ENCODE assay signal across 23 mouse cellular contexts in genomic region chr11:20552059-20552458, GRCm38 (mm10). TPM values are rescaled to one million over a fixed set of nuclear protein-coding genes. Genes with fewer than 3 reads are reported as not detected.
DNase-seq lines count a peak whose midpoint lies in the region; TF ChIP-seq lines count a peak whose summit lies in the region.
"Had no signal": no experiment of that assay in that cellular context is flagged by ENCODE, and none has a peak within 500 bp of the region (broad histone marks: within the 10 kb centered on the region; RNA-seq: fewer than 3 reads in every experiment).

No protein-coding gene starts in this region.

- H3K4me1 ChIP-seq in CH12.LX (ENCODE audit: control insufficient read depth in 1 of 2, insufficient read depth in 2 of 2), result peaks cover 13 to 56% of the 10 kb centered on the region in 2 experiments
- H3K4me1 ChIP-seq in MEL (ENCODE audit: control insufficient read depth in 1 of 2, insufficient read depth in 2 of 2, low read length in 2 of 2), result peaks cover 4 to 22% of the 10 kb centered on the region in 2 experiments
- H3K4me1 ChIP-seq: forebrain, embryonic 12.5 days had no signal

- dilution Hi-C loops in CH12.LX (cut with MboI; ENCODE audit: extremely low pct_ligation_motif_present, extremely low pct_unique_long_range_greater_than_20kb, low sequenced_read_pairs), result no loop called here

- H3K4me2 ChIP-seq in CH12.LX (ENCODE audit: insufficient read depth, low read depth, poor library complexity, severe bottlenecking), result 0 out of 2 replicates have a peak overlapping the region, but pooled peaks have one; percentile 71
- H3K4me2 ChIP-seq: embryonic facial prominence, embryonic 13.5 days; embryonic facial prominence, embryonic 15.5 days; forebrain, embryonic 12.5 days had no signal

- H3K9me3 ChIP-seq in CH12.LX (replicated peaks; ENCODE audit: low read length) (no peaks in the 10 kb centered on the region), MEL (replicated peaks; ENCODE audit: insufficient read depth, low read length) (no peaks in the 10 kb centered on the region)
- H3K9me3 ChIP-seq: embryonic facial prominence, embryonic 13.5 days; embryonic facial prominence, embryonic 15.5 days; forebrain, embryonic 12.5 days; G1E had no signal

- no peak overlapping the region for H3K27ac ChIP-seq in CH12.LX (ENCODE audit: insufficient read depth, low read depth)
- no peak overlapping the region for H3K27ac ChIP-seq in MEL (ENCODE audit: control insufficient read depth, low read depth, low read length)
- H3K27ac ChIP-seq in left cerebral cortex, adult 2 months, result no peak overlapping the region
- H3K27ac ChIP-seq: embryonic facial prominence, embryonic 13.5 days; embryonic facial prominence, embryonic 15.5 days; forebrain, embryonic 12.5 days had no signal

- TF ChIP-seq POLR2A in CH12.LX (IDR thresholded peaks at IDR 0.05; ENCODE audit: low read depth, low read length) (no peak), MEL (IDR thresholded peaks at IDR 0.05; ENCODE audit: control insufficient read depth in 1 of 2, insufficient read depth in 1 of 2, low read depth in 1 of 2, low read length in 2 of 2, poor library complexity in 1 of 2) (no peak)

- no peak overlapping the region for H3K4me3 ChIP-seq in CH12.LX (replicated peaks in 1 of 3; ENCODE audit: low read depth in 2 of 3, low read length in 2 of 3, poor library complexity in 1 of 3)
- no peak overlapping the region for H3K4me3 ChIP-seq in MEL (ENCODE audit: control insufficient read depth in 1 of 2, insufficient read depth in 1 of 2, low read depth in 2 of 2, low read length in 2 of 2)
- no peak overlapping the region for H3K4me3 ChIP-seq in left cerebral cortex, adult 2 months
- H3K4me3 ChIP-seq: embryonic facial prominence, embryonic 13.5 days; embryonic facial prominence, embryonic 15.5 days; erythroblast, embryonic 14.5 days; forebrain, embryonic 12.5 days had no signal

- H3K79me2 ChIP-seq in CH12.LX (replicated peaks; ENCODE audit: control insufficient read depth, extremely low read depth, insufficient read depth, poor library complexity, severe bottlenecking) (no peaks in the 10 kb centered on the region), MEL (ENCODE audit: control insufficient read depth, insufficient read depth, low read length, poor library complexity) (no peaks in the 10 kb centered on the region)

- H3K36me3 ChIP-seq in CH12.LX (replicated peaks in 1 of 2; ENCODE audit: control insufficient read depth in 1 of 2, insufficient read depth in 1 of 2, low read length in 1 of 2), result peaks cover 0 to 9% of the 10 kb centered on the region in 2 experiments
- H3K36me3 ChIP-seq in MEL (ENCODE audit: control insufficient read depth in 1 of 2, insufficient read depth in 2 of 2, low read length in 2 of 2), result peaks cover 0 to 27% of the 10 kb centered on the region in 2 experiments; a peak in 2 of 4 replicates
- H3K36me3 ChIP-seq: embryonic facial prominence, embryonic 13.5 days; embryonic facial prominence, embryonic 15.5 days; forebrain, embryonic 12.5 days; G1E had no signal

- no peak for TF ChIP-seq CTCF in CH12.LX (conservative IDR thresholded peaks at IDR 0.05 in 1 of 2, IDR thresholded peaks at IDR 0.05 in 1 of 2; ENCODE audit: low read depth in 2 of 2, low read length in 2 of 2)
- TF ChIP-seq CTCF in MEL (IDR thresholded peaks at IDR 0.05 in 2 of 3, conservative IDR thresholded peaks at IDR 0.05 in 1 of 3; ENCODE audit: control insufficient read depth in 1 of 3, insufficient read depth in 1 of 3, low read depth in 2 of 3, low read length in 3 of 3, poor library complexity in 1 of 3, severe bottlenecking in 1 of 3), result no peak
- no peak for TF ChIP-seq CTCF in left cerebral cortex, adult 2 months (IDR thresholded peaks at IDR 0.05)

- in situ Hi-C loops in CH12.LX (cut with MboI; ENCODE audit: low pct_ligation_motif_present, low pct_unique_long_range_greater_than_20kb, low sequenced_read_pairs), result no loop called here

- H3K27me3 ChIP-seq in CH12.LX (replicated peaks) (no peaks in the 10 kb centered on the region), MEL (ENCODE audit: control insufficient read depth in 1 of 2, insufficient read depth in 2 of 2, low read length in 2 of 2) (no peaks in the 10 kb centered on the region)
- H3K27me3 ChIP-seq: embryonic facial prominence, embryonic 13.5 days; embryonic facial prominence, embryonic 15.5 days; forebrain, embryonic 12.5 days; Patski had no signal

- TF ChIP-seq EP300 in CH12.LX (IDR thresholded peaks at IDR 0.05; ENCODE audit: low read length) (no peak), MEL (IDR thresholded peaks at IDR 0.05; ENCODE audit: low read depth in 1 of 2, low read length in 2 of 2) (0 out of 4 replicates have a peak, but pooled peaks of 1 of the 2 experiments have one; percentile 7)

- H3K9ac ChIP-seq in CH12.LX (ENCODE audit: insufficient read depth, low read depth) (no peak overlapping the region), MEL (ENCODE audit: control insufficient read depth, low read depth, low read length, poor library complexity, severe bottlenecking) (no peak overlapping the region)
- H3K9ac ChIP-seq: embryonic facial prominence, embryonic 13.5 days; embryonic facial prominence, embryonic 15.5 days; forebrain, embryonic 12.5 days had no signal

- intact Hi-C loops in left cerebral cortex, adult 2 months (cut with DNase I), result no loop called here

- no peak for TF ChIP-seq RAD21 in CH12.LX (IDR thresholded peaks at IDR 0.05; ENCODE audit: low read depth, low read length)
- no peak for TF ChIP-seq RAD21 in MEL (IDR thresholded peaks at IDR 0.05; ENCODE audit: low read depth, low read length)

- DNase-seq in A20 (ENCODE audit: low read depth, low spot score) (peak; percentile 43), CH12.LX (ENCODE audit: extremely low read depth) (no peak), MEL (ENCODE audit: low read depth, low spot score) (peak; percentile 36)
- DNase-seq in induced T-regulatory cell, adult 2 months (ENCODE audit: low read depth), result peak; percentile 23
- no peak for DNase-seq in left cerebral cortex, adult 2 months (ENCODE audit: extremely low spot score in 1 of 2, low spot score in 2 of 2)
- DNase-seq in adrenal gland, postnatal 14 days, result no peak
- DNase-seq in gastrocnemius, adult 18-20 months (ENCODE audit: low spot score), result no peak
- DNase-seq: adrenal gland, adult 8-10 months; adrenal gland, postnatal 25 days; B cell, adult 2 months; cerebellum, adult 11 months; cerebellum, adult 18-20 months; cerebellum, adult 8-10 months; cerebellum, adult 9-11 months; cerebellum, postnatal 14 days; cerebellum, postnatal 36 days; embryo, embryonic 11 days had no signal

TF ChIP-seq in CH12.LX, 34 proteins besides CTCF, POLR2A, EP300 and RAD21:
- peak; percentile 83 for TF ChIP-seq MAFK (IDR thresholded peaks at IDR 0.05; ENCODE audit: insufficient replicate concordance, low read length)
- no peak for TF ChIP-seq CHD1 (IDR thresholded peaks at IDR 0.05; ENCODE audit: low read depth, low read length)

TF ChIP-seq in MEL, 35 proteins besides CTCF, POLR2A, EP300 and RAD21:
- TF ChIP-seq MYB (IDR thresholded peaks at IDR 0.05; ENCODE audit: low read depth, low read length) (no peak), MAFK (IDR thresholded peaks at IDR 0.05; ENCODE audit: borderline replicate concordance, low read depth, low read length) (peak; percentile 37; the same call in 1 of the 2 replicates), ZKSCAN1 (IDR thresholded peaks at IDR 0.05; ENCODE audit: low read depth, low read length) (no peak)

RNA-seq across cellular contexts. Expression of gene Sertad2, which starts 9.0 kb away (rescaled TPM):
- total RNA-seq in CH12.LX (2012; rRNA removed) (5.2 and 6.0 TPM in 2 replicates), CH12.LX (2014; rRNA removed) (5.9 TPM in 2 replicates), MEL (2012; rRNA removed) (7.0 TPM in 2 replicates)
- polyA plus RNA-seq in CH12.LX (2012; ENCODE audit: insufficient read length, low read depth) (10.3 and 13.1 TPM in 2 replicates), MEL (2012; ENCODE audit: insufficient read depth in 1 of 2, insufficient read length in 2 of 2, low read depth in 1 of 2, low replicate concordance in 2 of 2, missing spikeins in 1 of 2) (10 to 100 TPM in 1 of 2 experiments, not detected in 1; 11.5 TPM)
- 10 to 100 TPM; 23.0 to 28.5 TPM for total RNA-seq in left cerebral cortex, adult 2 months (2021)
- total RNA-seq in adrenal gland, postnatal 14 days (2021), result 15.7 and 15.9 TPM in 2 replicates
- total RNA-seq in gastrocnemius, adult 18-20 months (2021), result 10 to 100 TPM; 12.4 to 12.8 TPM

Comparison
In these comparisons a context has a peak if more than half of its experiments do, and no peak if none do; other contexts are left out.
1. DNase-seq: peak in A20 (single experiment), MEL (single experiment) and induced T-regulatory cell, adult 2 months (single experiment); none in CH12.LX (single experiment), left cerebral cortex, adult 2 months (0 of 2), adrenal gland, postnatal 14 days (single experiment) and gastrocnemius, adult 18-20 months (single experiment).